Mouse (Mus musculus): ENCODE results near the gene Dguok. TPM values are rescaled to one million over a fixed set of nuclear protein-coding genes. Genes with fewer than 3 reads are reported as not detected.

Dguok gene
- polyA plus RNA-seq, 1 experiment from 2014 or later = 63.0 TPM

DNA sequence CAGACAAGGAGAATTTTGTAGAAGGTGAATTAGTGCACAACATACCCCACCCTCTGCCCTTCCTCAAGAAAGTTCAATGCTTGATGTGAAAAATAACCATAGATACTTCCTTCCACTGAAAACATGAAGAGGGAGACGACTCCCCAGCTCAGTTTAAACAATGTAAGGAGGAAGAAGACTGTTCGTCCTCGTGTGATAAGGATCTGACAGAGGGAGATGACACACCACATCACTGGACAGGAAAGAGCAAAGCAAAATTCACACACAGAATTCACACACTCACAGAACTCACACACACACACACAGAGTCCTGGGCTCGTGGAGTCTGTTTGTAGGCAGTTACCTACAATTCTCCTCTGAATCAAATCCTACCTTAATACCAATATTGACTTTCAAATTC, 16.1 kb downstream of the Dguok start:
- DNase-seq (ENCODE audit: low spot score) (no peak), ATAC-seq (ENCODE audit: insufficient read depth, low FRiP score, low TSS enrichment) (no peak)
- H3K36me3 ChIP-seq (ENCODE audit: control insufficient read depth, insufficient read depth, low read length) = peaks cover 3% of the 10 kb centered on the region

DNA sequence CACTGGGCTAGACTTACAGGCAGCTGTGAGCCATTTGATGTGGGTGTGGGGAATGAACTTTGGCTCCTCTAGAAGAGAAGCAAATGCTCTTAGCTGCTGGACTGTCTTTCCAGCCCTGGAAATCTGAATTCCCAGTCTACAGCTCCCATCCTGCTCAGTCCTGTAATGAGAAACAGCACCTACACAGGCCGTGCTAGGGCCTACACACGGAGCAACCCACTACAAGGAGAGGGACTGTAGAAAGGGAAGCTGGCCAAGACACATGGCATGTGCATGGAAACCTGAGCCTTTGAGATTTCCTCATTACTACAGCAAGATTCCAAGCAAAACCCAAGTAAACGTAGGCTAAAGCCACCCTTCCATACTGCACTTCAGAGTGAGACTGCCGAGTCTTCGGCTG, 18.6 kb downstream of the Dguok start:
- DNase-seq (ENCODE audit: low spot score) (no peak), ATAC-seq (ENCODE audit: insufficient read depth, low FRiP score, low TSS enrichment) (no peak)
- Histone ChIP-seq H3K27ac (ENCODE audit: low read depth, low read length) (no peak overlapping the region), H3K36me3 (ENCODE audit: control insufficient read depth, insufficient read depth, low read length) (peaks cover 3% of the 10 kb centered on the region), H3K9me3 (ENCODE audit: control insufficient read depth, low read length) (no peaks in the 10 kb centered on the region), H3K4me1 (ENCODE audit: control insufficient read depth, insufficient read depth, low read length) (no peaks in the 10 kb centered on the region), H3K4me2 (ENCODE audit: low read depth) (no peak overlapping the region), H3K4me3 (ENCODE audit: low read depth, low read length) (no peak overlapping the region), H3K9ac (ENCODE audit: low read length) (no peak overlapping the region), H3K27me3 (ENCODE audit: control insufficient read depth, insufficient read depth, low read length) (no peaks in the 10 kb centered on the region)
- 93% methylated on average over 5 of the region's 5 CpGs for WGBS

More for the DNA sequence above, 16.1 kb downstream of the Dguok start:
- no peak overlapping the region for H3K9ac ChIP-seq (ENCODE audit: low read length)
- no peaks in the 10 kb centered on the region for H3K27me3 ChIP-seq (ENCODE audit: control insufficient read depth, insufficient read depth, low read length)
- no peak overlapping the region for H3K27ac ChIP-seq (ENCODE audit: low read depth, low read length)
- no peak overlapping the region for H3K4me3 ChIP-seq (ENCODE audit: low read depth, low read length)
- WGBS = 85% methylated on average over 4 of the region's 4 CpGs
- H3K9me3 ChIP-seq (ENCODE audit: control insufficient read depth, low read length) = no peaks in the 10 kb centered on the region
- H3K4me1 ChIP-seq (ENCODE audit: control insufficient read depth, insufficient read depth, low read length) = no peaks in the 10 kb centered on the region
- no peak overlapping the region for H3K4me2 ChIP-seq (ENCODE audit: low read depth)

DNA sequence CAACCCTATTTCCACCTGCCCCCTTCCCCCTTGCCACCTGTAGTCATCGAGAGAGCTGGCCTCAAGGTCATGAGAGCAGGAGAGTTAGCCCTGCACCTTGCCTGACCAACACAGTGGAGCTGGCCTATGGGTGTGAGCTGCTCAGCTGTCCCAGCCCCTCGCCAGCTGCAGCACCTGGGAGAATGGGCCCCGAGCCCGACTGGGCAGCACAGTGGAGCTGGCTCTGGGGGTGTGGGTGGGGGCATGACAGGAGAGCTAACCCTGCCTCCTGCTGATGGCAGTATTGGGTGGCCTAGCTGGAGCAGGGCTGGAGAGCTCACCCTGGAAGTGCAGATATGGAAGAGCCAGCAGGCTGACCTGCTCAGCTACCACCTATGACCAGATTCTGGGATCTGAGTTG, 19.5 kb downstream of the Dguok start:
- DNase-seq (ENCODE audit: low spot score) = no peak
- Histone ChIP-seq H3K9ac (ENCODE audit: low read length) (no peak overlapping the region), H3K27me3 (ENCODE audit: control insufficient read depth, insufficient read depth, low read length) (no peaks in the 10 kb centered on the region), H3K4me2 (ENCODE audit: low read depth) (no peak overlapping the region), H3K27ac (ENCODE audit: low read depth, low read length) (no peak overlapping the region), H3K9me3 (ENCODE audit: control insufficient read depth, low read length) (no peaks in the 10 kb centered on the region), H3K4me1 (ENCODE audit: control insufficient read depth, insufficient read depth, low read length) (no peaks in the 10 kb centered on the region), H3K4me3 (ENCODE audit: low read depth, low read length) (no peak overlapping the region), H3K36me3 (ENCODE audit: control insufficient read depth, insufficient read depth, low read length) (peaks cover 3% of the 10 kb centered on the region)
- no peak for ATAC-seq (ENCODE audit: insufficient read depth, low FRiP score, low TSS enrichment)
- 89% methylated on average over 4 of the region's 4 CpGs for WGBS

DNA sequence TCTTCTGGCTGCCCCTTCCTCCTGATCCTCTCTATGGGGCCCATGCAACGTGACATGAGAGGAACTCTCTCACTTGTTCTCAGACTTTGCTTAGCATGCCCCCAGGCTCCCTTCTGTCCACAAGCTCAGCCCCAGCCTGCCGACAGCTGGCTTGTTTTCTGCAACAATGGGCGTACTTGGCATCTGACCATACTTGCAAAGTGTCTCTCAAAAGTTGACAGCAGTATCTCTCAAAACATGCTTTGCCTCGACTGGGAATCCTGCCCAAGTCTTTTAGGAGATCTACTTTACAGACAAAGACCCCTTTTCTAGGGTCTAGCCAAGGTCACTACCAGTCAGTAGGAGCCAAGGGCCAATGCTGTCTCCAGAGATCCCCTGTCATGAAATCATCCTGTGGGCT, 20.9 kb downstream of the Dguok start:
- DNase-seq (ENCODE audit: low spot score) (no peak), ATAC-seq (ENCODE audit: insufficient read depth, low FRiP score, low TSS enrichment) (no peak)
- H3K4me1 ChIP-seq (ENCODE audit: control insufficient read depth, insufficient read depth, low read length) = no peaks in the 10 kb centered on the region
- H3K27ac ChIP-seq (ENCODE audit: low read depth, low read length) = no peak overlapping the region
- no peaks in the 10 kb centered on the region for H3K27me3 ChIP-seq (ENCODE audit: control insufficient read depth, insufficient read depth, low read length)
- no peaks in the 10 kb centered on the region for H3K9me3 ChIP-seq (ENCODE audit: control insufficient read depth, low read length)
- peaks cover 5% of the 10 kb centered on the region for H3K36me3 ChIP-seq (ENCODE audit: control insufficient read depth, insufficient read depth, low read length)
- H3K4me2 ChIP-seq (ENCODE audit: low read depth) = no peak overlapping the region
- H3K9ac ChIP-seq (ENCODE audit: low read length) = no peak overlapping the region
- 80% methylated on average over 4 of the region's 4 CpGs for WGBS
- no peak overlapping the region for H3K4me3 ChIP-seq (ENCODE audit: low read depth, low read length)

DNA sequence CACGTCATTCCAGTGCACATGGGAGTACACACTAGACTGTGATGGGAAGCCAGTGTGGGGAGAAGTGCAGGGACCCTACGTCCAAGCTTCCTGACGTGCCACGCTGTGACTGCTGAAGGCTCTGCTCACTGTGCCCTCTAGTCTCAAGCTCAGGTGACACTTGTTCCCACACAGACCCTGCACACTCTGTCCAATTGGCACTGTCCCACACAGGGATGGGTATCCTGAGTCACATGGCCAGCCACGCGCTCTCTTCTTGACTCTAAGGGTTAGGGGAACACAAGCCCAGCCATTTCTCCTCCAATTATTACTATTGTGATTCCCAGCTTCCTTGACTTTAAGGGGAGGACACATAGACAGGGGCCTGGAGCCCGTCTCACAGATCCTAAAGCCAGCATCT, 23.0 kb downstream of the Dguok start:
- DNase-seq (ENCODE audit: low spot score) = no peak
- Histone ChIP-seq H3K27me3 (ENCODE audit: control insufficient read depth, insufficient read depth, low read length) (no peaks in the 10 kb centered on the region), H3K9ac (ENCODE audit: low read length) (peak overlapping the region; percentile 18; the same call in 1 of the 2 replicates), H3K9me3 (ENCODE audit: control insufficient read depth, low read length) (no peaks in the 10 kb centered on the region), H3K4me2 (ENCODE audit: low read depth) (no peak overlapping the region), H3K36me3 (ENCODE audit: control insufficient read depth, insufficient read depth, low read length) (peaks cover 4% of the 10 kb centered on the region), H3K4me3 (ENCODE audit: low read depth, low read length) (no peak overlapping the region), H3K4me1 (ENCODE audit: control insufficient read depth, insufficient read depth, low read length) (no peaks in the 10 kb centered on the region), H3K27ac (ENCODE audit: low read depth, low read length) (no peak overlapping the region)
- WGBS = 93% methylated on average over 7 of the region's 7 CpGs
- ATAC-seq (ENCODE audit: insufficient read depth, low FRiP score, low TSS enrichment) = no peak

DNA sequence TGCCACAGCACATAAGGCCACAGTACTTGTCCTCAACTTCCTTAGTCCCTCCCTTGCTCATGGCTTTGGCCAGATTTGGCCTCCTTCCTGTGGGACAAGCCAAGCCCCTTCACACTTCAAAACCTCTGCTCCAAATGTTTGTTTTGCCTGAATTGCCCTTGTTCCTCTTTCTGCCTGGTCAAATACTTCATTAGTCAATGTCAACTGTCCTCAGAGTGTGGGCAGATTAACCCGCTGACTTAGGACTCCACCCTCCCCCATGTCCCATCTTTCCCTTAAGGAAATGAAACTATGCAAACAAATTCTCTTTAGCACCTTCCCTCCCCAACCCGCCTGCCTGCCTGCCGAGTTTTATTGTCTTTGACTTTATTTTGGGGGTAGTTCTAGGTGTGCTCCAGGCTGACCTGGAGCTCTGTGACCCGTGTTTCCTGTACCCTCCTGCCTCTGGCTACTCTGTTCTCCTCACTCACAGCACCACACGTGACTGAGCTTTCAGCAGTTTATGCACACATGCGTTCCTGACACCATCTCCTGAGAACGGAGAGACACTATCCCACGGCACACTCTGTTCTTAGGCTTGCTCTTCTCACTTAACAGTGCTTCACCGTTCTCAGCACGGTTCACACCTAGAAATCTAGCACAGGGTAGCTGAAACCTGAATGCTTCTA, 24.2 kb downstream of the Dguok start:
- no peaks in the 10 kb centered on the region for H3K9me3 ChIP-seq (ENCODE audit: control insufficient read depth, low read length)
- H3K4me1 ChIP-seq (ENCODE audit: control insufficient read depth, insufficient read depth, low read length) = no peaks in the 10 kb centered on the region
- DNase-seq (ENCODE audit: low spot score) = no peak
- H3K27ac ChIP-seq (ENCODE audit: low read depth, low read length) = no peak overlapping the region
- 63% methylated on average over 10 of the region's 10 CpGs for WGBS
- ATAC-seq (ENCODE audit: insufficient read depth, low FRiP score, low TSS enrichment) = no peak
- no peak overlapping the region for H3K9ac ChIP-seq (ENCODE audit: low read length)
- peaks cover 4% of the 10 kb centered on the region for H3K36me3 ChIP-seq (ENCODE audit: control insufficient read depth, insufficient read depth, low read length)
- no peak overlapping the region for H3K4me3 ChIP-seq (ENCODE audit: low read depth, low read length)
- no peak overlapping the region for H3K4me2 ChIP-seq (ENCODE audit: low read depth)
- no peaks in the 10 kb centered on the region for H3K27me3 ChIP-seq (ENCODE audit: control insufficient read depth, insufficient read depth, low read length)

DNA sequence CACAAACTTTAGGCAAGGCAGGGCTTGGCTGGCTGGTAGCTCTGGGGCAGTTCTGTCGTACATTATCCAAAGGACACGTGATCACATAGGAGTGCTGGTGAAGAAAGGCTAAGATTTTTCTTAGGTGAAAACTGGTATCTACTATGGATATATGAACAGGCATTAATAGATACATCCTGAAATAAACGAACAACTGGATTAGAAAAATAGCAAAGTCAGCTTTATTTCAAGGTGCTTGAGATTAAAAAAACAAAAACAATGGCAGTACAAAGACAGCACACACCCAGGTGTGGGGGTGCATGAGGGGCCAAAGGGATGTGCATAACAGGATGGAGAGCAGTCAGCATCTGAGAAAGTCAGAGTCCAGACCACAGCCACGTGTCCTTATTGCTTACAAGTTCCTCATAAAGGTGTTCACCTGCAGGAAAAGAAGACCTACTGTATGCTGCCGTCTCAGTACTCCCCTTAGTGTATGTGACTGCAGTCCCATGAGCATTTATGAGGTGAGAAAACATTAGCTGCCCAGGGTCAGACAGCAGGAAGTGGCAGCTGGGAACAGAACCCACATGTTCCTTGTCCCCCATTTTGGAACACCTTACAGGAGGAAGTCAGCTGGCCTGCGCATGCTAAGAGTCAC, 26.6 kb downstream of the Dguok start:
- Histone ChIP-seq H3K9ac (ENCODE audit: low read length) (no peak overlapping the region), H3K4me1 (ENCODE audit: control insufficient read depth, insufficient read depth, low read length) (no peaks in the 10 kb centered on the region), H3K9me3 (ENCODE audit: control insufficient read depth, low read length) (no peaks in the 10 kb centered on the region), H3K27me3 (ENCODE audit: control insufficient read depth, insufficient read depth, low read length) (no peaks in the 10 kb centered on the region), H3K4me2 (ENCODE audit: low read depth) (no peak overlapping the region), H3K27ac (ENCODE audit: low read depth, low read length) (no peak overlapping the region), H3K4me3 (ENCODE audit: low read depth, low read length) (no peak overlapping the region), H3K36me3 (ENCODE audit: control insufficient read depth, insufficient read depth, low read length) (peaks cover 4% of the 10 kb centered on the region)
- DNase-seq (ENCODE audit: low spot score) (no peak), ATAC-seq (ENCODE audit: insufficient read depth, low FRiP score, low TSS enrichment) (no peak)
- WGBS = 89% methylated on average over 6 of the region's 6 CpGs

DNA sequence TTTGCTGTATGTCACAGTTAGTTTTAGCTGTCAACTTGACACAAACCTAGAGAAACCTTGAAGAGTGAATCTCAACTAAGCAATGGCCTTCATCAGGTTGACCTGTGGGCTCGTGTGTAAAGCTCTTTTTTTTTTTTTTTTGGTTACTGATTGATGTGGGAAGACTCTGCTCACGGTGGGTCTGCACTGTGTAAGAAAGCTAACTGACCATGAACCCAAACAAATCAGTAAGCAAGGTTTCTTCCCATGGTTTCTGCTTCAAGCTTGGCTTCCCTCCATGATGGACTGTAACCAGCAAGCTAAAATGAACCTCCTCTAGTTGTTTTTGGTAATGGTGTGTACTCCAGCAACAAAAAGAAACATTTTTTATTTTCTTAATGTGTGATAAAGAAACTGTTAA, 27.6 kb downstream of the Dguok start:
- Histone ChIP-seq H3K4me2 (ENCODE audit: low read depth) (no peak overlapping the region), H3K9me3 (ENCODE audit: control insufficient read depth, low read length) (no peaks in the 10 kb centered on the region), H3K36me3 (ENCODE audit: control insufficient read depth, insufficient read depth, low read length) (peaks cover 4% of the 10 kb centered on the region), H3K4me3 (ENCODE audit: low read depth, low read length) (no peak overlapping the region), H3K27me3 (ENCODE audit: control insufficient read depth, insufficient read depth, low read length) (no peaks in the 10 kb centered on the region), H3K4me1 (ENCODE audit: control insufficient read depth, insufficient read depth, low read length) (no peaks in the 10 kb centered on the region), H3K27ac (ENCODE audit: low read depth, low read length) (no peak overlapping the region), H3K9ac (ENCODE audit: low read length) (no peak overlapping the region)
- ATAC-seq (ENCODE audit: insufficient read depth, low FRiP score, low TSS enrichment) (no peak), DNase-seq (ENCODE audit: low spot score) (no peak)
- 80% methylated on average over 2 of the region's 2 CpGs for WGBS

DNA sequence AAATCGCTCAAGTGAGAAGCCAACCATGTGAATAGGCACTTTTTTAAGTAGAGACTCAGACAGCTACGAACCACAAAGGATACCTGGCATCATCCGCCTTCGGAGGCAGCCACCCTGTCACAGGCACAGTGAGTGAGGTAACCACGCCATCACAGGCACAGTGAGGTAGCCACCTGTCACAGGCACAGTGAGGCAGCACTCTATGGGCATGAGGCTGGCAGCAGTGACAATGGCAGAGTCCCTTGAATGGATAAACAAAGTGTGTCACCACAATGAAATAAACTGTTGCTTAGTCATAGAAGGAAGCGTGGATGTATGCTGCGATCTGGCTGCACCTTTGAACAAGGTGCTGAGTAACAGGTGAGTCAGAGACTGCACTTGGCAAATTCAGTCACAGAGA, 28.1 kb downstream of the Dguok start:
- Histone ChIP-seq H3K9ac (ENCODE audit: low read length) (no peak overlapping the region), H3K27ac (ENCODE audit: low read depth, low read length) (no peak overlapping the region), H3K27me3 (ENCODE audit: control insufficient read depth, insufficient read depth, low read length) (no peaks in the 10 kb centered on the region), H3K4me1 (ENCODE audit: control insufficient read depth, insufficient read depth, low read length) (no peaks in the 10 kb centered on the region), H3K9me3 (ENCODE audit: control insufficient read depth, low read length) (no peaks in the 10 kb centered on the region), H3K4me2 (ENCODE audit: low read depth) (no peak overlapping the region), H3K36me3 (ENCODE audit: control insufficient read depth, insufficient read depth, low read length) (peaks cover 4% of the 10 kb centered on the region), H3K4me3 (ENCODE audit: low read depth, low read length) (no peak overlapping the region)
- DNase-seq (ENCODE audit: low spot score) (no peak), ATAC-seq (ENCODE audit: insufficient read depth, low FRiP score, low TSS enrichment) (no peak)
- 98% methylated on average over 7 of the region's 7 CpGs for WGBS

Measured in neural tube, embryonic 11.5 days (tissue).